ENCODE assay signal across 12 mouse cellular contexts in the genomic region with DNA sequence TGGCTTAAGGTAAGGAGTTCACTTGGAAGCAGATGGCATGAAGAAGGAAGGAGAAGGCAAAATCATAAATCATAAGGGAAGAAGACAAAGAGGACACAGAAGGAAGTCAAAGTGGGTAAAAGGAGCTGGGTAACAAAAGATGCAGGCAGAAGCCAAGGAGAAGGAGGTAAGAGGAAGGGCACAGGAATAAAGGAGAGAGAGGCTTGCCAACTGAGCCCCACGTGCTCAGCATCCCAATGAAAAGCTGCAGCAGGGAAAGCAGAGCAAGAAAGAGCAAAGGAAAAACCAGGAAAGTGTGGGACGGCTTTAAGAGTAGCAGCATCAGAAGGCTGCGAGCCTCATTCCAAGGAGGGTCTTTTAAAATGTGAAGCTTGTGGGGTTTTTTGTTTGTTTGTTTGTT.
DNase-seq lines count a peak whose midpoint lies in the region; ATAC-seq lines count a peak whose summit lies in the region.
"Had no signal": no experiment of that assay in that cellular context is flagged by ENCODE, and none has a peak within 500 bp of the region (broad histone marks: within the 10 kb centered on the region; RNA-seq: fewer than 3 reads in every experiment).

No protein-coding gene starts in this region.

- no peaks in the 10 kb centered on the region for H3K36me3 ChIP-seq in forebrain, embryonic 11.5 days (ENCODE audit: control insufficient read depth, insufficient read depth, low read length)
- H3K36me3 ChIP-seq in forebrain, embryonic 10.5 days (replicated peaks): no peaks in the 10 kb centered on the region
- H3K36me3 ChIP-seq in neural tube, embryonic 12.5 days: no peaks in the 10 kb centered on the region
- H3K36me3 ChIP-seq in heart, embryonic 12.5 days: no peaks in the 10 kb centered on the region
- H3K36me3 ChIP-seq: limb, embryonic 13.5 days had no signal

- peak; percentile 36; the same call in 1 of the 2 replicates for ATAC-seq in forebrain, embryonic 11.5 days (replicated peaks; ENCODE audit: low FRiP score)
- peak; percentile 89 for ATAC-seq in neural tube, embryonic 12.5 days (ENCODE audit: low FRiP score, low read depth)
- ATAC-seq in heart, embryonic 12.5 days (ENCODE audit: insufficient number of reproducible peaks, low FRiP score): no peak

- no peaks in the 10 kb centered on the region for H3K9me3 ChIP-seq in forebrain, embryonic 11.5 days (ENCODE audit: control insufficient read depth, low read length)
- no peaks in the 10 kb centered on the region for H3K9me3 ChIP-seq in forebrain, embryonic 10.5 days
- no peaks in the 10 kb centered on the region for H3K9me3 ChIP-seq in neural tube, embryonic 12.5 days
- H3K9me3 ChIP-seq in heart, embryonic 12.5 days (replicated peaks): no peaks in the 10 kb centered on the region
- H3K9me3 ChIP-seq: limb, embryonic 13.5 days had no signal

- H3K4me3 ChIP-seq in forebrain, embryonic 11.5 days (ENCODE audit: low read depth, low read length): no peak overlapping the region
- H3K4me3 ChIP-seq in forebrain, embryonic 10.5 days: no peak overlapping the region
- no peak overlapping the region for H3K4me3 ChIP-seq in neural tube, embryonic 12.5 days
- H3K4me3 ChIP-seq in heart, embryonic 12.5 days: no peak overlapping the region
- H3K4me3 ChIP-seq: limb, embryonic 13.5 days had no signal

- WGBS in forebrain, embryonic 11.5 days: 42% methylated on average over 3 of the region's 3 CpGs
- WGBS in forebrain, embryonic 10.5 days: 61% methylated on average over 3 of the region's 3 CpGs
- 33% methylated on average over 3 of the region's 3 CpGs for WGBS in neural tube, embryonic 12.5 days
- WGBS in heart, embryonic 12.5 days: 57% methylated on average over 3 of the region's 3 CpGs

- no peaks in the 10 kb centered on the region for H3K27me3 ChIP-seq in forebrain, embryonic 11.5 days (ENCODE audit: control insufficient read depth, insufficient read depth, low read length)
- no peaks in the 10 kb centered on the region for H3K27me3 ChIP-seq in forebrain, embryonic 10.5 days (ENCODE audit: poor library complexity, severe bottlenecking)
- H3K27me3 ChIP-seq in neural tube, embryonic 12.5 days (replicated peaks): no peaks in the 10 kb centered on the region
- no peaks in the 10 kb centered on the region for H3K27me3 ChIP-seq in heart, embryonic 12.5 days (replicated peaks)
- H3K27me3 ChIP-seq: limb, embryonic 13.5 days had no signal

- no peak overlapping the region for H3K27ac ChIP-seq in forebrain, embryonic 11.5 days (ENCODE audit: low read depth, low read length)
- H3K27ac ChIP-seq in forebrain, embryonic 10.5 days: no peak overlapping the region
- no peak overlapping the region for H3K27ac ChIP-seq in neural tube, embryonic 12.5 days
- no peak overlapping the region for H3K27ac ChIP-seq in heart, embryonic 12.5 days (ENCODE audit: poor library complexity, severe bottlenecking)
- H3K27ac ChIP-seq: limb, embryonic 13.5 days had no signal

- H3K9ac ChIP-seq in forebrain, embryonic 11.5 days (ENCODE audit: low read length): no peak overlapping the region
- no peak overlapping the region for H3K9ac ChIP-seq in neural tube, embryonic 12.5 days
- no peak overlapping the region for H3K9ac ChIP-seq in heart, embryonic 12.5 days
- H3K9ac ChIP-seq: limb, embryonic 13.5 days had no signal

- no peaks in the 10 kb centered on the region for H3K4me1 ChIP-seq in forebrain, embryonic 11.5 days (replicated peaks; ENCODE audit: control insufficient read depth, insufficient read depth, low read length)
- 0 out of 2 replicates have a peak, but pooled peaks cover 4% of the 10 kb centered on the region for H3K4me1 ChIP-seq in forebrain, embryonic 10.5 days
- no peaks in the 10 kb centered on the region for H3K4me1 ChIP-seq in neural tube, embryonic 12.5 days
- H3K4me1 ChIP-seq in heart, embryonic 12.5 days (replicated peaks): no peaks in the 10 kb centered on the region
- H3K4me1 ChIP-seq: limb, embryonic 13.5 days had no signal

- H3K4me2 ChIP-seq in forebrain, embryonic 11.5 days (ENCODE audit: low read depth, low read length, severe bottlenecking): no peak overlapping the region
- H3K4me2 ChIP-seq in neural tube, embryonic 12.5 days (replicated peaks): no peak overlapping the region
- H3K4me2 ChIP-seq in heart, embryonic 12.5 days: no peak overlapping the region
- H3K4me2 ChIP-seq: limb, embryonic 13.5 days had no signal

- DNase-seq in forebrain, embryonic 11.5 days (ENCODE audit: low spot score): no peak
- DNase-seq in forebrain, embryonic 10.5 days (ENCODE audit: extremely low spot score, low spot score): no peak
- DNase-seq in cerebellum, postnatal 14 days: peak; percentile 34 to 54
- DNase-seq in layer of hippocampus, adult 11-12 months (ENCODE audit: low spot score): peak; percentile 37
- DNase-seq in gastrocnemius, postnatal 10 days: no peak
- no peak for DNase-seq in spleen, postnatal 4 days (ENCODE audit: low spot score in 2 of 2)
- DNase-seq: heart, adult 18-20 months; kidney, adult 8-10 months; lung, postnatal 4 days had no signal

Comparison
In these comparisons a context has a peak if more than half of its experiments do, and no peak if none do; other contexts are left out.
1. DNase-seq: peak in cerebellum, postnatal 14 days (2 of 2) and layer of hippocampus, adult 11-12 months (single experiment); none in forebrain, embryonic 11.5 days (single experiment), forebrain, embryonic 10.5 days (single experiment), gastrocnemius, postnatal 10 days (single experiment) and spleen, postnatal 4 days (0 of 2).